Mouse (Mus musculus) embryonic facial prominence, embryonic 11.5 days (tissue): ENCODE results near the gene Mymk. TPM values are rescaled to one million over a fixed set of nuclear protein-coding genes. Genes with fewer than 3 reads are reported as not detected.

Experiments used
- ATAC-seq: fragments of 200-750 bp; cut with Nextera tagmentation; replicated peaks from 2 replicates; pipeline ENCODE4 v1.8.0; 2017; ENCODE audit warnings: low read depth; ENCODE audit not compliant: insufficient number of reproducible peaks, low FRiP score, low TSS enrichment
- DNase-seq: peaks from one replicate; pipeline ENCODE4 v3.0.0-alpha.2; 2015; ENCODE audit warnings: low spot score
- H3K27ac ChIP-seq: fragments of 300-500 bp; sonication (generic); replicated peaks from 2 replicates; pipeline ENCODE4 v1.5.1; 2014; ENCODE audit warnings: mild to moderate bottlenecking, low read depth, low read length, control low read depth
- H3K27me3 ChIP-seq: fragments of 300-500 bp; sonication (generic); 2 replicates; pipeline ENCODE4 v1.6.1; 2014; ENCODE audit warnings: mild to moderate bottlenecking, low read length, moderate library complexity, mixed read lengths; ENCODE audit not compliant: control insufficient read depth, insufficient read depth
- H3K36me3 ChIP-seq: fragments of 300-500 bp; sonication (generic); replicated peaks from 2 replicates; pipeline ENCODE4 v1.6.1; 2014; ENCODE audit warnings: low read depth, mild to moderate bottlenecking, low read length, moderate library complexity, mixed read lengths; ENCODE audit not compliant: control insufficient read depth, insufficient read depth
- H3K4me1 ChIP-seq: fragments of 300-500 bp; sonication (generic); 2 replicates; pipeline ENCODE4 v1.6.1; 2014; ENCODE audit warnings: low read length, mixed read lengths; ENCODE audit not compliant: control insufficient read depth, insufficient read depth
- H3K4me2 ChIP-seq: fragments of 300-500 bp; sonication (generic); 2 replicates; pipeline ENCODE4 v1.6.1; 2014; ENCODE audit warnings: low read depth, mild to moderate bottlenecking, control low read depth, low read length, moderate library complexity
- H3K4me3 ChIP-seq: fragments of 300-500 bp; sonication (generic); 2 replicates; pipeline ENCODE4 v1.5.1; 2014; ENCODE audit warnings: low read depth, low read length, control low read depth
- H3K9ac ChIP-seq: fragments of 300-500 bp; sonication (generic); replicated peaks from 2 replicates; pipeline ENCODE4 v1.6.1; 2014; ENCODE audit warnings: mild to moderate bottlenecking, control low read depth, low read length
- H3K9me3 ChIP-seq: fragments of 300-500 bp; sonication (generic); replicated peaks from 2 replicates; pipeline ENCODE4 v1.6.1; 2016; ENCODE audit warnings: mild to moderate bottlenecking, low read length, inconsistent platforms, mixed read lengths; ENCODE audit not compliant: control insufficient read depth
- WGBS: fragments of 180-500 bp; shearing (Covaris S2); extraction: QIAGEN DNeasy Blood & Tissue Kit; methylation state at CpG from one replicate; pipeline ENCODE4 v1.1.7; 2014; 5-methylcytosine and 5-hydroxymethylcytosine counted together
- polyA plus RNA-seq: library from polyadenylated mRNA; unstranded; fragments of >200 nt; fragmentation: Nextera tagmentation; extraction: Ambion mirVana; gene quantifications from 2 replicates; pipeline ENCODE4 v1.2.1, GENCODE M21; 2014

Gene Mymk
- polyA plus RNA-seq, 1 experiment from 2014 or later = 4.0 TPM

GRCm38 (mm10) chr2:27067996-27068395, 4.0 kb downstream of the Mymk start:
- 78% methylated on average over 2 of the region's 2 CpGs for WGBS
- no peak for DNase-seq
- Histone ChIP-seq H3K9ac (no peak overlapping the region), H3K9me3 (no peaks in the 10 kb centered on the region), H3K4me1 (no peaks in the 10 kb centered on the region), H3K27me3 (no peaks in the 10 kb centered on the region), H3K4me2 (no peak overlapping the region), H3K27ac (no peak overlapping the region), H3K4me3 (no peak overlapping the region), H3K36me3 (no peaks in the 10 kb centered on the region)
- ATAC-seq = no peak

GRCm38 (mm10) chr2:27067124-27067523, 4.9 kb downstream of the Mymk start:
- DNase-seq = no peak
- WGBS = 90% methylated on average over 2 of the region's 2 CpGs
- Histone ChIP-seq H3K9ac (no peak overlapping the region), H3K27ac (no peak overlapping the region), H3K27me3 (no peaks in the 10 kb centered on the region), H3K36me3 (no peaks in the 10 kb centered on the region), H3K4me3 (no peak overlapping the region), H3K4me1 (no peaks in the 10 kb centered on the region), H3K4me2 (no peak overlapping the region), H3K9me3 (no peaks in the 10 kb centered on the region)
- no peak for ATAC-seq

- H3K27me3 ChIP-seq = no peaks in the 10 kb centered on the region
- H3K9me3 ChIP-seq = no peaks in the 10 kb centered on the region
- H3K9ac ChIP-seq = no peak overlapping the region
- H3K27ac ChIP-seq = no peak overlapping the region
- no peak overlapping the region for H3K4me2 ChIP-seq
- H3K36me3 ChIP-seq = no peaks in the 10 kb centered on the region
- no peak overlapping the region for H3K4me3 ChIP-seq
- WGBS = 88% methylated on average over 9 of the region's 9 CpGs
- H3K4me1 ChIP-seq = no peaks in the 10 kb centered on the region
- no peak for DNase-seq
- ATAC-seq = no peak
Measured at GRCm38 (mm10) chr2:27059187-27059586, 12.8 kb downstream of the Mymk start.

- Histone ChIP-seq H3K9me3 (no peaks in the 10 kb centered on the region), H3K4me3 (no peak overlapping the region), H3K9ac (no peak overlapping the region), H3K36me3 (no peaks in the 10 kb centered on the region), H3K27ac (no peak overlapping the region), H3K27me3 (no peaks in the 10 kb centered on the region), H3K4me1 (no peaks in the 10 kb centered on the region), H3K4me2 (no peak overlapping the region)
- ATAC-seq (no peak), DNase-seq (no peak)
- 46% methylated on average over 12 of the region's 12 CpGs for WGBS
Measured at GRCm38 (mm10) chr2:27058751-27059150, 13.2 kb downstream of the Mymk start.

- H3K4me1 ChIP-seq = no peaks in the 10 kb centered on the region
- H3K9ac ChIP-seq = no peak overlapping the region
- H3K27me3 ChIP-seq = no peaks in the 10 kb centered on the region
- H3K4me3 ChIP-seq = no peak overlapping the region
- no peak overlapping the region for H3K4me2 ChIP-seq
- no peak for DNase-seq
- 62% methylated on average over 4 of the region's 4 CpGs for WGBS
- ATAC-seq = no peak
- H3K9me3 ChIP-seq = no peaks in the 10 kb centered on the region
- no peaks in the 10 kb centered on the region for H3K36me3 ChIP-seq
- H3K27ac ChIP-seq = no peak overlapping the region
Measured at GRCm38 (mm10) chr2:27058251-27058650, 13.7 kb downstream of the Mymk start.

GRCm38 (mm10) chr2:27049408-27049807, 22.6 kb downstream of the Mymk start:
- Histone ChIP-seq H3K4me3 (no peak overlapping the region), H3K4me2 (no peak overlapping the region), H3K27me3 (no peaks in the 10 kb centered on the region), H3K4me1 (no peaks in the 10 kb centered on the region), H3K9me3 (no peaks in the 10 kb centered on the region), H3K27ac (no peak overlapping the region), H3K9ac (no peak overlapping the region), H3K36me3 (no peaks in the 10 kb centered on the region)
- 51% methylated on average over 6 of the region's 6 CpGs for WGBS
- no peak for DNase-seq
- ATAC-seq = no peak

- no peaks in the 10 kb centered on the region for H3K4me1 ChIP-seq
- no peaks in the 10 kb centered on the region for H3K27me3 ChIP-seq
- H3K9me3 ChIP-seq = no peaks in the 10 kb centered on the region
- H3K4me2 ChIP-seq = no peak overlapping the region
- no peak overlapping the region for H3K4me3 ChIP-seq
- 75% methylated on average over 8 of the region's 8 CpGs for WGBS
- no peak for DNase-seq
- no peak overlapping the region for H3K27ac ChIP-seq
- ATAC-seq = no peak
- H3K36me3 ChIP-seq = no peaks in the 10 kb centered on the region
- no peak overlapping the region for H3K9ac ChIP-seq
Measured at GRCm38 (mm10) chr2:27045979-27046770, 25.8 kb downstream of the Mymk start.

- H3K27ac ChIP-seq = no peak overlapping the region
- H3K4me2 ChIP-seq = no peak overlapping the region
- H3K36me3 ChIP-seq = no peaks in the 10 kb centered on the region
- 71% methylated on average over 3 of the region's 3 CpGs for WGBS
- no peak overlapping the region for H3K9ac ChIP-seq
- no peaks in the 10 kb centered on the region for H3K4me1 ChIP-seq
- ATAC-seq = no peak
- no peaks in the 10 kb centered on the region for H3K9me3 ChIP-seq
- no peaks in the 10 kb centered on the region for H3K27me3 ChIP-seq
- no peak for DNase-seq
- H3K4me3 ChIP-seq = no peak overlapping the region
Measured at GRCm38 (mm10) chr2:27044641-27045040, 27.3 kb downstream of the Mymk start.
